Mouse (Mus musculus) left cerebral cortex, postnatal 10 days (tissue): ENCODE results near the gene Arhgap31. TPM values are rescaled to one million over a fixed set of nuclear protein-coding genes. Genes with fewer than 3 reads are reported as not detected.
A peak's percentile ranks its signal among the peaks of the same experiment; 100 is the strongest.

Experiments used
- DNase-seq, 2 experiments: peaks; one replicate each; pipeline ENCODE4 v3.0.0; 2021 to 2022; ENCODE audit warnings: low spot score in 2 of 2, mixed read lengths in 1 of 2; ENCODE audit errors: extremely low spot score in 1 of 2
- intact Hi-C: fragments of 180-260 bp; cut with DNase I; formaldehyde crosslinking; loops from one replicate; pipeline ENCODE4 v1.15.1; 2025
- total RNA-seq, 2 experiments: library from RNA; stranded (reverse); gene quantifications; 2 replicates each; pipeline ENCODE4 v1.2.3; 2021

The Arhgap31 gene
- total RNA-seq, 2 experiments from 2014 or later = 17.7 to 18.9 TPM

GRCm38 (mm10) chr16:38625811-38626369 lies 87.2 kb downstream of the Arhgap31 start:
- intact Hi-C loops = loop anchor here (10.0 kb wide), 1 partner anchor 99 kb away; no protein-coding TSS in a partner anchor
- DNase-seq = no peak

- intact Hi-C loops = loop anchor here (10.0 kb wide), 1 partner anchor 99 kb away; no protein-coding TSS in a partner anchor
- DNase-seq = no peak
Measured at GRCm38 (mm10) chr16:38625411-38625810, 87.7 kb downstream of the Arhgap31 start.

- intact Hi-C loops = loop anchor here (10.0 kb wide), 1 partner anchor 100 kb away; no protein-coding TSS in a partner anchor
- no peak for DNase-seq
Measured at GRCm38 (mm10) chr16:38624303-38624702, 88.8 kb downstream of the Arhgap31 start.

GRCm38 (mm10) chr16:38622283-38622682 lies 90.8 kb downstream of the Arhgap31 start:
- intact Hi-C loops = loop anchor here (10.0 kb wide), 1 partner anchor 103 kb away; no protein-coding TSS in a partner anchor
- DNase-seq = no peak

GRCm38 (mm10) chr16:38620696-38621450 lies 92.2 kb downstream of the Arhgap31 start:
- intact Hi-C loops = loop anchor here (10.0 kb wide), 1 partner anchor 104 kb away; no protein-coding TSS in a partner anchor
- DNase-seq = no peak

- intact Hi-C loops = loop anchor here (5.0 kb wide), 1 partner anchor 193 kb away; no protein-coding TSS in a partner anchor
Measured at GRCm38 (mm10) chr16:38619054-38619453, 94.0 kb downstream of the Arhgap31 start.

GRCm38 (mm10) chr16:38617977-38618376 lies 95.1 kb downstream of the Arhgap31 start:
- no peak for DNase-seq
- intact Hi-C loops = loop anchor here (5.0 kb wide), 1 partner anchor 194 kb away; no protein-coding TSS in a partner anchor

More at GRCm38 (mm10) chr16:38619054-38619453, 94.0 kb downstream of the Arhgap31 start:
- peak; percentile 74 to 86 for DNase-seq

- no peak for DNase-seq
- intact Hi-C loops = no loop called here
Measured at GRCm38 (mm10) chr16:38613646-38614045, 99.4 kb downstream of the Arhgap31 start.

GRCm38 (mm10) chr16:38612646-38613045 lies 100.4 kb downstream of the Arhgap31 start:
- intact Hi-C loops = no loop called here
- no peak for DNase-seq

GRCm38 (mm10) chr16:38609092-38609491 lies 104.0 kb downstream of the Arhgap31 start:
- intact Hi-C loops = no loop called here

GRCm38 (mm10) chr16:38608687-38609086 lies 104.4 kb downstream of the Arhgap31 start:
- intact Hi-C loops = no loop called here
- DNase-seq = no peak

More at GRCm38 (mm10) chr16:38609092-38609491, 104.0 kb downstream of the Arhgap31 start:
- DNase-seq = no peak

GRCm38 (mm10) chr16:38606509-38606908 lies 106.6 kb downstream of the Arhgap31 start:
- intact Hi-C loops = no loop called here
- no peak for DNase-seq

- intact Hi-C loops = no loop called here
- DNase-seq = peak; percentile 20 to 75
Measured at GRCm38 (mm10) chr16:38602989-38603804, 109.9 kb downstream of the Arhgap31 start.

- DNase-seq = no peak
- intact Hi-C loops = no loop called here
Measured at GRCm38 (mm10) chr16:38598986-38599680, 113.9 kb downstream of the Arhgap31 start.

GRCm38 (mm10) chr16:38596651-38597050 lies 116.4 kb downstream of the Arhgap31 start:
- DNase-seq = no peak
- intact Hi-C loops = no loop called here

GRCm38 (mm10) chr16:38596099-38596498 lies 117.0 kb downstream of the Arhgap31 start:
- no peak for DNase-seq
- intact Hi-C loops = no loop called here

GRCm38 (mm10) chr16:38594435-38594834 lies 118.6 kb downstream of the Arhgap31 start:
- intact Hi-C loops = no loop called here
- no peak for DNase-seq

GRCm38 (mm10) chr16:38592946-38593345 lies 120.1 kb downstream of the Arhgap31 start:
- intact Hi-C loops = no loop called here
- no peak for DNase-seq
